Mouse (Mus musculus) kidney, embryonic 14.5 days (tissue): Measurements from ENCODE around the gene Golga4. TPM values are rescaled to one million over a fixed set of nuclear protein-coding genes. Genes with fewer than 3 reads are reported as not detected.

Source experiments
- ATAC-seq: fragments of 200-750 bp; cut with Nextera tagmentation; 2 replicates; pipeline ENCODE4 v1.8.0; 2017; ENCODE audit warnings: moderate number of reproducible peaks, mild to moderate bottlenecking, moderate TSS enrichment, moderate library complexity; ENCODE audit not compliant: low FRiP score, low TSS enrichment
- H3K27ac ChIP-seq: fragments of 300-500 bp; sonication (generic); 2 replicates; pipeline ENCODE4 v1.5.1; 2014; ENCODE audit warnings: low read depth, mild to moderate bottlenecking, low read length, moderate library complexity, mixed read lengths
- H3K27me3 ChIP-seq: fragments of 300-500 bp; sonication (generic); 2 replicates; pipeline ENCODE4 v1.6.1; 2014; ENCODE audit warnings: mild to moderate bottlenecking, low read length; ENCODE audit not compliant: control insufficient read depth, insufficient read depth
- H3K36me3 ChIP-seq: fragments of 300-500 bp; sonication (generic); 2 replicates; pipeline ENCODE4 v1.6.1; 2014; ENCODE audit warnings: low read length, mixed read lengths; ENCODE audit not compliant: control insufficient read depth, insufficient read depth
- H3K4me1 ChIP-seq: fragments of 300-500 bp; sonication (generic); 2 replicates; pipeline ENCODE4 v1.6.1; 2014; ENCODE audit warnings: low read length, mixed read lengths; ENCODE audit not compliant: control insufficient read depth, insufficient read depth
- H3K4me2 ChIP-seq: fragments of 300-500 bp; sonication (generic); replicated peaks from 2 replicates; pipeline ENCODE4 v1.6.1; 2014; ENCODE audit warnings: low read depth, mild to moderate bottlenecking, low read length
- H3K4me3 ChIP-seq: fragments of 300-500 bp; sonication (generic); 2 replicates; pipeline ENCODE4 v1.5.1; 2014; ENCODE audit warnings: mild to moderate bottlenecking, low read length
- H3K9ac ChIP-seq: fragments of 300-500 bp; sonication (generic); 2 replicates; pipeline ENCODE4 v1.6.1; 2014; ENCODE audit warnings: low read depth, mild to moderate bottlenecking, low read length, moderate library complexity
- H3K9me3 ChIP-seq: fragments of 300-500 bp; sonication (generic); 2 replicates; pipeline ENCODE4 v1.6.1; 2016; ENCODE audit warnings: low read length; ENCODE audit not compliant: control insufficient read depth
- WGBS: fragments of 180-500 bp; shearing (Covaris S2); extraction: QIAGEN DNeasy Blood & Tissue Kit; methylation state at CpG from one replicate; pipeline ENCODE4 v1.1.7; 2014; 5-methylcytosine and 5-hydroxymethylcytosine counted together
- polyA plus RNA-seq: library from polyadenylated mRNA; unstranded; fragments of >200 nt; fragmentation: Nextera tagmentation; extraction: Ambion mirVana; gene quantifications from 2 replicates; pipeline ENCODE4 v1.2.1, GENCODE M21; 2014

The Golga4 gene
- polyA plus RNA-seq, 1 experiment from 2014 or later: 70.7 TPM

DNA sequence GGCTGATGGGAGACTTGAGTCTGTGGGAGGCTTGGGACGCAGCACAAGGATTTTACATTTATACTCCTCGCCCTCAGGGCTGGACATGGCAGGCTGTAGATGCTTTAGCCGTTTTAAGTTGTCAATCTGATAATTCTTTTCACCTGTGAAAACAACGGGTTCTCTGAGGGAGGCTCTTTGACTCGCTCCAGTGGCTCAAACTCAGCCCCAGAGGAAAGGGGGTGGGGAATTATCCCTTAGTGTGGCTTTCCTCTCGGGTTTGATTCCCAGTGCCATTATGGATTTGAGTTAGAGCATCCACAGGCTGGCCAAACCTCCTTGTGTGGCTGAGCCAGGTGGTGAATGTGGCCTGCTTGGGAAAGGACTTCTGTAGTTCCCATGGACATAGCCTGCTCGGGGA is 118.1 kb downstream of the Golga4 start:
- peak; percentile 68; the same call in 1 of the 2 replicates for ATAC-seq
- 14% methylated on average over 7 of the region's 7 CpGs for WGBS
- H3K27me3 ChIP-seq: no peaks in the 10 kb centered on the region
- H3K27ac ChIP-seq: peak overlapping the region; percentile 60; the same call in 1 of the 2 replicates
- H3K36me3 ChIP-seq: peaks cover 12% of the 10 kb centered on the region; the same call in 1 of the 2 replicates
- no peak overlapping the region for H3K4me3 ChIP-seq
- H3K4me2 ChIP-seq: no peak overlapping the region
- H3K9ac ChIP-seq: no peak overlapping the region
- no peaks in the 10 kb centered on the region for H3K9me3 ChIP-seq
- peaks cover 32% of the 10 kb centered on the region for H3K4me1 ChIP-seq

GRCm38 (mm10) chr9:118629763-118630379 is 123.8 kb downstream of the Golga4 start:
- WGBS: 15% methylated on average over 6 of the region's 6 CpGs
- Histone ChIP-seq H3K27ac (peak overlapping the region; percentile 44), H3K36me3 (peaks cover 16% of the 10 kb centered on the region; the same call in 1 of the 2 replicates), H3K27me3 (no peaks in the 10 kb centered on the region), H3K4me2 (no peak overlapping the region), H3K4me3 (no peak overlapping the region), H3K9me3 (no peaks in the 10 kb centered on the region), H3K4me1 (peaks cover 19% of the 10 kb centered on the region), H3K9ac (no peak overlapping the region)
- peak; percentile 91 for ATAC-seq

Other genes with a start within 250 kb of the Golga4 start
- gene Eomes, start 28.1 kb upstream of the Golga4 start, polyA plus RNA-seq: not detected in 2 replicates
- gene Itga9, start 100.4 kb downstream of the Golga4 start, polyA plus RNA-seq: 16.6 and 31.9 TPM in 2 replicates